Mouse (Mus musculus): ENCODE data around the gene Wars. TPM values are rescaled to one million over a fixed set of nuclear protein-coding genes. Genes with fewer than 3 reads are reported as not detected.

The Wars gene
- total RNA-seq (2023) = 10 to 100 TPM; 48.8 to 58.0 TPM

GRCm38 (mm10) chr12:108893715-108894431 is at the start of gene Wars:
Gene Wars, minus strand, starts transcription at chr12:108894174.

GRCm38 (mm10) chr12:108892989-108893714 is 822 bp downstream of the Wars start, which contains the start of gene Wdr25:
Gene Wdr25, plus strand, starts transcription at chr12:108893631.

GRCm38 (mm10) chr12:108835840-108836409 is 58.0 kb downstream of the Wars start, which contains the start of the genes Slc25a29 and Slc25a47:
Gene Slc25a29, minus strand, starts transcription at chr12:108835883.
Gene Slc25a47, plus strand, starts transcription at chr12:108836046.

Other genes with a start within 250 kb of the Wars start
- gene Degs2, start 191.9 kb downstream of the Wars start, total RNA-seq (2023) = not detected
- 10 to 100 TPM; 88.0 to 93.7 TPM for gene Yy1, start 101.2 kb downstream of the Wars start, total RNA-seq (2023)
- gene Slc25a29, start 58.3 kb downstream of the Wars start, total RNA-seq (2023) = 1 to 10 TPM; 5.6 to 6.5 TPM
- gene Slc25a47, start 58.1 kb downstream of the Wars start, total RNA-seq (2023) = 1 to 10 TPM in 1 of 2 experiments, under 1 TPM in 1; 0.86 to 4.8 TPM
- gene Wdr25, start 543 bp downstream of the Wars start, total RNA-seq (2023) = 1 to 10 TPM; 7.6 to 9.9 TPM
- gene Begain, start 174.0 kb upstream of the Wars start, total RNA-seq (2023) = 1 to 10 TPM; 7.1 to 7.6 TPM